Mouse (Mus musculus) liver (tissue): ENCODE measurements around the gene Letmd1.

Source experiments
- DNase-seq: peaks from one replicate; pipeline ENCODE4 v3.0.0-alpha.2; 2020; ENCODE audit warnings: mixed read lengths

Letmd1 gene

GRCm38 (mm10) chr15:100510072-100510471 is 41.2 kb downstream of the Letmd1 start:
- DNase-seq, result no peak

GRCm38 (mm10) chr15:100513387-100513786 is 44.6 kb downstream of the Letmd1 start:
- DNase-seq, result no peak

DNA sequence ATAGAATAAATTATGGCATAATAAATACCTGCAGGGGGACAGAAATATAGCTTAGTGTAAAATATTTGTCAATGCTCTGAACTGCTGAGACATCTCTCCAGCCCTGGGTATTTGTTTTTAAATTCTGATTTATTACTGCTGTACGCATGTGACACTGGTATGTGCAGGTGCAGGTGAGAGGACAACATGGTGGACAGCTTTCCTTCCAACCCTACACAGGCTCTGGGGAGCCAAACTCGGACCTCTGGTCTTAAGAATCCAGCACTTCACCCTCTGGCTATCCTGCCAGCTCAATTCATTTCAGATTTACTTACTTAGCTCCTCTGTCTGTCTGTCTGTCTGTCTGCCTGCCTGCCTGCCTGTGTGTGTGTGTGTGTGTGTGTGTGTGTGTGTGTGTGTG is 46.3 kb downstream of the Letmd1 start:
- no peak for DNase-seq

GRCm38 (mm10) chr15:100520306-100520705 is 51.5 kb downstream of the Letmd1 start:
- DNase-seq, result no peak

GRCm38 (mm10) chr15:100525405-100525804 is 56.6 kb downstream of the Letmd1 start:
- DNase-seq, result no peak

GRCm38 (mm10) chr15:100527900-100528299 is 59.1 kb downstream of the Letmd1 start:
- DNase-seq, result no peak
